Mouse (Mus musculus) cerebellum, adult 2 months (tissue): ENCODE data around the gene Mthfr.

ENCODE experiments used
- CTCF ChIP-seq: fragments of 200-500 bp; IDR thresholded peaks from 2 replicates; pipeline ENCODE4 v1.5.1; 2011; ENCODE audit warnings: low read depth, mild to moderate bottlenecking, control low read depth, low read length, moderate library complexity, borderline replicate concordance; ENCODE audit not compliant: insufficient read depth
- POLR2A ChIP-seq: fragments of 200-500 bp; IDR thresholded peaks from 2 replicates; pipeline ENCODE4 v1.6.1; 2011; ENCODE audit warnings: low read length, control low read depth, borderline replicate concordance; ENCODE audit not compliant: insufficient read depth

- no peak for TF ChIP-seq CTCF
- TF ChIP-seq POLR2A = no peak
These were observed 21.9 kb upstream of the Mthfr start for GRCm38 (mm10) chr4:148016981-148017380.
